Mouse (Mus musculus): ENCODE measurements around the gene Vmn1r205. TPM values are rescaled to one million over a fixed set of nuclear protein-coding genes. Genes with fewer than 3 reads are reported as not detected.
"Not testable (repeated sequence)": the region's sequence is repeated elsewhere in the genome, so short reads cannot be mapped to it uniquely, and the experiment has no call there.

Gene Vmn1r205
- not detected in 2 replicates for polyA plus RNA-seq (2015; fragmentation: Nextera tagmentation; extraction: Ambion mirVana)

GRCm38 (mm10) chr13:22592900-22593299, at the start of gene Vmn1r205:
TSS of gene Vmn1r205 (minus strand) at chr13:22593000.
- no peaks in the 10 kb centered on the region for H3K36me3 ChIP-seq
- no peaks in the 10 kb centered on the region for H3K9me3 ChIP-seq
- H3K4me3 ChIP-seq (replicated peaks), result no peak within 1 kb of the TSS
- H3K4me2 ChIP-seq, result no peak within 1 kb of the TSS
- H3K27ac ChIP-seq, result no peak within 1 kb of the TSS
- H3K9ac ChIP-seq, result no peak within 1 kb of the TSS
- no peaks in the 10 kb centered on the region for H3K27me3 ChIP-seq (replicated peaks)
- WGBS, result 87% methylated on average over 3 of the region's 3 CpGs
- no peak for ATAC-seq (ENCODE audit: insufficient read depth, low FRiP score, low read depth)
- no peaks in the 10 kb centered on the region for H3K4me1 ChIP-seq

- H3K27me3 ChIP-seq (replicated peaks); H3K36me3 ChIP-seq; H3K4me1 ChIP-seq; H3K9ac ChIP-seq; H3K9me3 ChIP-seq; ATAC-seq (ENCODE audit: insufficient read depth, low FRiP score, low read depth); H3K4me3 ChIP-seq (replicated peaks); H3K4me2 ChIP-seq; H3K27ac ChIP-seq: not testable (repeated sequence)
These were observed 31.4 kb upstream of the Vmn1r205 start, which contains the start of gene Vmn1r206 for GRCm38 (mm10) chr13:22624151-22624550. TSS of gene Vmn1r206 (minus strand) at chr13:22624251.

DNA sequence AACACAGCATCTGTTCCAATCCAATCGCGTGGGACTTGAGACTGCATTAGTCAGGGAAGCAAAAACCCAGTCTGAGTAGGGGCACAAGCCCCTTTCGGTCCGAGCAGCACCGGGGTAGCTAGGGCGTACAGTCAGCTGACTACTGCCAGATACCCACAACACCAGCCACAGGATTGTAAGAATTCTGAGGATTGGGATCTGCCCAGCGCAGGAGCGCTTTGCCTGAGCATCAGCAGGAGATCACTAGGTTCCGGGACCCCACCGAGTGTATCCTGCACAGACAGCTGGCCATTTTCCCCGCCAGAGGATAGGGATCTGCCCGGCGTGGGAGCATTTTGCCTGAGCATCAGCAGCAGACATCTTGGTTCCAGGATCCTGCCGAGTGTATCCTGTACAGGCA, 9.5 kb downstream of the Vmn1r205 start:
- not testable (repeated sequence) for H3K9me3 ChIP-seq; H3K4me1 ChIP-seq; ATAC-seq (ENCODE audit: insufficient read depth, low FRiP score, low read depth); H3K9ac ChIP-seq; H3K4me2 ChIP-seq; H3K36me3 ChIP-seq; H3K4me3 ChIP-seq (replicated peaks); H3K27me3 ChIP-seq (replicated peaks); H3K27ac ChIP-seq
- 78% methylated on average over 14 of the region's 14 CpGs for WGBS

DNA sequence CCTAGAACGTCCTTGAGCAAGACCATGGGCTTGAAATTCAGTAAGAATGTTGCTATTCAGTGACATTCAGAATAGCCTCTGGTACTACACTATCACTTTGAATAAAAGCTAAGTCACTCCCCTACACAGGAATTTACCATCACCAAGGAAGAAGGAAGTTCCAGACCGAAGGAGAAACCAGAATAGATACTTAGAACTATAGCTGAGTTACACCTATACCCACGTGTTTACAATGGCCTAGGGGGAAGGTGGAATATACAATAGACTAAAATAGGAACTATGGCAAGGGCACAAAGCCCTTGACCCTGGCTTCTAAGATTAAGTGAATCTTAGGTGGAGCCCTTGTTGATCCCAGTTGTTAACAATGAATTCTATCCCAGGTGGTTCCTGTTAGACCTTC, 17.9 kb downstream of the Vmn1r205 start:
- not testable (repeated sequence) for H3K9ac ChIP-seq; H3K9me3 ChIP-seq; H3K36me3 ChIP-seq; H3K4me3 ChIP-seq (replicated peaks); H3K27me3 ChIP-seq (replicated peaks); H3K4me2 ChIP-seq; H3K4me1 ChIP-seq; ATAC-seq (ENCODE audit: insufficient read depth, low FRiP score, low read depth); H3K27ac ChIP-seq
- WGBS, result 81% methylated on average over 3 of the region's 3 CpGs

DNA sequence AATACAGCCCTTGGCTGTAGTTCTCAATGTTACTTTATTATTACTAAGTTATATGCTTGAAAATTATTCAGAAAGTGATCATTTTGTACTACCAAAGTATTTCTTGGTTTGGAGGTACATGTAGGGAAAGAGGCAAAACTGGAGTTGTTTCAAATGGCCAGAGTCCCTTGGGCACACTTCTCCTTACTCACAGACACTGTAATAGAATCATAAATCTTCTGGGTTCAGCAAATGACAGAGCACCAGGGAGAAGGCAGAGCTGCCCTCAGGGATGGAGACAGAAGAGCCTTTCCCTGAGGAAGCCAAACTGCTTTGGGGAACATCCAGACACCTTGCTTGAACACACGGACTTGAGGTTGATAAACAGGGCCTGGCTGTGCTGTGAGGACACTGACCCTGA, 39.9 kb downstream of the Vmn1r205 start, which contains the start of gene Vmn1r204:
Vmn1r204 (plus strand) TSS at position 301 of the 400 bp plus-strand sequence.
- 50% methylated on average over 1 of the region's 1 CpGs for WGBS
- ATAC-seq (ENCODE audit: insufficient read depth, low FRiP score, low read depth); H3K9me3 ChIP-seq; H3K4me1 ChIP-seq; H3K9ac ChIP-seq; H3K27me3 ChIP-seq (replicated peaks); H3K36me3 ChIP-seq; H3K4me2 ChIP-seq; H3K27ac ChIP-seq; H3K4me3 ChIP-seq (replicated peaks): not testable (repeated sequence)

Other genes with a start within 250 kb of the Vmn1r205 start
- not detected in 2 replicates for gene Vmn1r198, start 242.6 kb downstream of the Vmn1r205 start, polyA plus RNA-seq (2015; fragmentation: Nextera tagmentation; extraction: Ambion mirVana)
- gene Vmn1r199, start 213.2 kb downstream of the Vmn1r205 start, polyA plus RNA-seq (2015; fragmentation: Nextera tagmentation; extraction: Ambion mirVana), result not detected in 2 replicates
- gene Vmn1r200, start 202.6 kb downstream of the Vmn1r205 start, polyA plus RNA-seq (2015; fragmentation: Nextera tagmentation; extraction: Ambion mirVana), result not detected in 2 replicates
- gene Vmn1r201, start 121.1 kb downstream of the Vmn1r205 start, polyA plus RNA-seq (2015; fragmentation: Nextera tagmentation; extraction: Ambion mirVana), result not detected in 2 replicates
- 0.03 TPM in 1 of 2 replicates, not detected in the other for gene Vmn1r202, start 87.6 kb downstream of the Vmn1r205 start, polyA plus RNA-seq (2015; fragmentation: Nextera tagmentation; extraction: Ambion mirVana)
- gene Vmn1r203, start 74.9 kb downstream of the Vmn1r205 start, polyA plus RNA-seq (2015; fragmentation: Nextera tagmentation; extraction: Ambion mirVana), result not detected in 2 replicates
- gene Vmn1r204, start 39.8 kb downstream of the Vmn1r205 start, polyA plus RNA-seq (2015; fragmentation: Nextera tagmentation; extraction: Ambion mirVana), result not detected in 2 replicates
- gene Vmn1r206, start 31.3 kb upstream of the Vmn1r205 start, polyA plus RNA-seq (2015; fragmentation: Nextera tagmentation; extraction: Ambion mirVana), result not detected in 2 replicates
- not detected in 2 replicates for gene Vmn1r207-ps, start 136.6 kb upstream of the Vmn1r205 start, polyA plus RNA-seq (2015; fragmentation: Nextera tagmentation; extraction: Ambion mirVana)
- not detected in 2 replicates for gene Vmn1r208, start 184.4 kb upstream of the Vmn1r205 start, polyA plus RNA-seq (2015; fragmentation: Nextera tagmentation; extraction: Ambion mirVana)
- not detected in 2 replicates for gene Vmn1r209, start 216.7 kb upstream of the Vmn1r205 start, polyA plus RNA-seq (2015; fragmentation: Nextera tagmentation; extraction: Ambion mirVana)
- not detected in 2 replicates for gene Vmn1r210, start 238.3 kb upstream of the Vmn1r205 start, polyA plus RNA-seq (2015; fragmentation: Nextera tagmentation; extraction: Ambion mirVana)

Data from stomach, embryonic 15.5 days (tissue).